Mouse (Mus musculus): ENCODE measurements around the gene Rrp9. TPM values are rescaled to one million over a fixed set of nuclear protein-coding genes. Genes with fewer than 3 reads are reported as not detected.

Gene Rrp9
- polyA plus RNA-seq (2014; fragmentation: Nextera tagmentation; extraction: Ambion mirVana): 43.2 and 48.6 TPM in 2 replicates

- H3K36me3 ChIP-seq (replicated peaks; ENCODE audit: control insufficient read depth, insufficient read depth, low read depth, low read length): no peaks in the 10 kb centered on the region
- H3K4me3 ChIP-seq (ENCODE audit: low read depth, low read length): no peak within 1 kb of the TSS; the same call in 1 of the 2 replicates
- H3K9me3 ChIP-seq (replicated peaks; ENCODE audit: control insufficient read depth, low read length): no peaks in the 10 kb centered on the region
- H3K4me2 ChIP-seq (ENCODE audit: low read depth, low read length): peak within 1 kb of the TSS; percentile 27
- peak within 1 kb of the TSS; percentile 47 for H3K9ac ChIP-seq (replicated peaks; ENCODE audit: low read length)
- WGBS: 81% methylated on average over 10 of the region's 10 CpGs
- H3K27ac ChIP-seq (replicated peaks; ENCODE audit: low read depth, low read length): peak within 1 kb of the TSS; percentile 47
- DNase-seq (ENCODE audit: low spot score): no peak
- H3K4me1 ChIP-seq (ENCODE audit: control insufficient read depth, insufficient read depth, low read length): peaks cover 10% of the 10 kb centered on the region
- no peaks in the 10 kb centered on the region for H3K27me3 ChIP-seq (ENCODE audit: control insufficient read depth, insufficient read depth, low read length)
- ATAC-seq (replicated peaks; ENCODE audit: insufficient number of reproducible peaks, low FRiP score, low TSS enrichment, low read depth): no peak
Observed at GRCm38 (mm10) chr9:106475663-106476001, at the start of gene Rrp9. Gene Rrp9, plus strand, starts transcription at chr9:106475963.

- peaks cover 10% of the 10 kb centered on the region for H3K36me3 ChIP-seq (replicated peaks; ENCODE audit: control insufficient read depth, insufficient read depth, low read depth, low read length)
- peak overlapping the region; percentile 70 for H3K9ac ChIP-seq (replicated peaks; ENCODE audit: low read length)
- H3K4me1 ChIP-seq (ENCODE audit: control insufficient read depth, insufficient read depth, low read length): no peaks in the 10 kb centered on the region
- DNase-seq (ENCODE audit: low spot score) (no peak), ATAC-seq (replicated peaks; ENCODE audit: insufficient number of reproducible peaks, low FRiP score, low TSS enrichment, low read depth) (peak; percentile 69)
- H3K4me3 ChIP-seq (ENCODE audit: low read depth, low read length): peak overlapping the region; percentile 93
- H3K27ac ChIP-seq (replicated peaks; ENCODE audit: low read depth, low read length): peak overlapping the region; percentile 91
- peak overlapping the region; percentile 70 for H3K4me2 ChIP-seq (ENCODE audit: low read depth, low read length)
- no peaks in the 10 kb centered on the region for H3K27me3 ChIP-seq (ENCODE audit: control insufficient read depth, insufficient read depth, low read length)
- 25% methylated on average over 11 of the region's 11 CpGs for WGBS
- H3K9me3 ChIP-seq (replicated peaks; ENCODE audit: control insufficient read depth, low read length): no peaks in the 10 kb centered on the region
Observed at GRCm38 (mm10) chr9:106428719-106429220, 47.0 kb upstream of the Rrp9 start.

- Histone ChIP-seq H3K4me3 (ENCODE audit: low read depth, low read length) (peak within 1 kb of the TSS; percentile 93), H3K36me3 (replicated peaks; ENCODE audit: control insufficient read depth, insufficient read depth, low read depth, low read length) (peaks cover 10% of the 10 kb centered on the region), H3K9me3 (replicated peaks; ENCODE audit: control insufficient read depth, low read length) (no peaks in the 10 kb centered on the region), H3K4me2 (ENCODE audit: low read depth, low read length) (peak within 1 kb of the TSS; percentile 70), H3K27ac (replicated peaks; ENCODE audit: low read depth, low read length) (peak within 1 kb of the TSS; percentile 91), H3K9ac (replicated peaks; ENCODE audit: low read length) (peak within 1 kb of the TSS; percentile 93), H3K27me3 (ENCODE audit: control insufficient read depth, insufficient read depth, low read length) (no peaks in the 10 kb centered on the region), H3K4me1 (ENCODE audit: control insufficient read depth, insufficient read depth, low read length) (no peaks in the 10 kb centered on the region)
- peak; percentile 90 for ATAC-seq (replicated peaks; ENCODE audit: insufficient number of reproducible peaks, low FRiP score, low TSS enrichment, low read depth)
- DNase-seq (ENCODE audit: low spot score): peak; percentile 99
- under 1% methylated on average over 55 of the region's 55 CpGs for WGBS
Observed at GRCm38 (mm10) chr9:106429221-106430014, 46.3 kb upstream of the Rrp9 start, which contains the start of gene Rpl29. Gene Rpl29, plus strand, starts transcription at chr9:106429454.

- 0% methylated on average over 4 of the region's 4 CpGs for WGBS
- no peak for ATAC-seq (replicated peaks; ENCODE audit: insufficient number of reproducible peaks, low FRiP score, low TSS enrichment, low read depth)
- peak overlapping the region; percentile 57 for H3K4me2 ChIP-seq (ENCODE audit: low read depth, low read length)
- peak overlapping the region; percentile 91 for H3K27ac ChIP-seq (replicated peaks; ENCODE audit: low read depth, low read length)
- H3K9me3 ChIP-seq (replicated peaks; ENCODE audit: control insufficient read depth, low read length): no peaks in the 10 kb centered on the region
- peak overlapping the region; percentile 93 for H3K9ac ChIP-seq (replicated peaks; ENCODE audit: low read length)
- no peak for DNase-seq (ENCODE audit: low spot score)
- H3K36me3 ChIP-seq (replicated peaks; ENCODE audit: control insufficient read depth, insufficient read depth, low read depth, low read length): peaks cover 10% of the 10 kb centered on the region
- peak overlapping the region; percentile 93 for H3K4me3 ChIP-seq (ENCODE audit: low read depth, low read length)
- no peaks in the 10 kb centered on the region for H3K4me1 ChIP-seq (ENCODE audit: control insufficient read depth, insufficient read depth, low read length)
- H3K27me3 ChIP-seq (ENCODE audit: control insufficient read depth, insufficient read depth, low read length): no peaks in the 10 kb centered on the region
Observed at GRCm38 (mm10) chr9:106430015-106430264, 45.8 kb upstream of the Rrp9 start.

GRCm38 (mm10) chr9:106433389-106433788 is 42.4 kb upstream of the Rrp9 start:
- no peak overlapping the region for H3K4me2 ChIP-seq (ENCODE audit: low read depth, low read length)
- H3K9me3 ChIP-seq (replicated peaks; ENCODE audit: control insufficient read depth, low read length): no peaks in the 10 kb centered on the region
- H3K27ac ChIP-seq (replicated peaks; ENCODE audit: low read depth, low read length): no peak overlapping the region
- H3K4me3 ChIP-seq (ENCODE audit: low read depth, low read length): no peak overlapping the region
- ATAC-seq (replicated peaks; ENCODE audit: insufficient number of reproducible peaks, low FRiP score, low TSS enrichment, low read depth) (no peak), DNase-seq (ENCODE audit: low spot score) (no peak)
- H3K9ac ChIP-seq (replicated peaks; ENCODE audit: low read length): no peak overlapping the region
- H3K4me1 ChIP-seq (ENCODE audit: control insufficient read depth, insufficient read depth, low read length): no peaks in the 10 kb centered on the region
- 73% methylated on average over 7 of the region's 7 CpGs for WGBS
- H3K27me3 ChIP-seq (ENCODE audit: control insufficient read depth, insufficient read depth, low read length): no peaks in the 10 kb centered on the region
- H3K36me3 ChIP-seq (replicated peaks; ENCODE audit: control insufficient read depth, insufficient read depth, low read depth, low read length): peaks cover 10% of the 10 kb centered on the region

GRCm38 (mm10) chr9:106436566-106436965 is 39.2 kb upstream of the Rrp9 start:
- Histone ChIP-seq H3K9ac (replicated peaks; ENCODE audit: low read length) (no peak overlapping the region), H3K4me3 (ENCODE audit: low read depth, low read length) (no peak overlapping the region), H3K4me1 (ENCODE audit: control insufficient read depth, insufficient read depth, low read length) (peaks cover 4% of the 10 kb centered on the region; the same call in 1 of the 2 replicates), H3K27ac (replicated peaks; ENCODE audit: low read depth, low read length) (no peak overlapping the region), H3K27me3 (ENCODE audit: control insufficient read depth, insufficient read depth, low read length) (no peaks in the 10 kb centered on the region), H3K9me3 (replicated peaks; ENCODE audit: control insufficient read depth, low read length) (no peaks in the 10 kb centered on the region), H3K4me2 (ENCODE audit: low read depth, low read length) (no peak overlapping the region), H3K36me3 (replicated peaks; ENCODE audit: control insufficient read depth, insufficient read depth, low read depth, low read length) (peaks cover 10% of the 10 kb centered on the region)
- DNase-seq (ENCODE audit: low spot score) (no peak), ATAC-seq (replicated peaks; ENCODE audit: insufficient number of reproducible peaks, low FRiP score, low TSS enrichment, low read depth) (no peak)
- WGBS: 85% methylated on average over 9 of the region's 9 CpGs

- no peak for ATAC-seq (replicated peaks; ENCODE audit: insufficient number of reproducible peaks, low FRiP score, low TSS enrichment, low read depth)
- no peaks in the 10 kb centered on the region for H3K9me3 ChIP-seq (replicated peaks; ENCODE audit: control insufficient read depth, low read length)
- H3K27me3 ChIP-seq (ENCODE audit: control insufficient read depth, insufficient read depth, low read length): no peaks in the 10 kb centered on the region
- H3K9ac ChIP-seq (replicated peaks; ENCODE audit: low read length): no peak overlapping the region
- no peak overlapping the region for H3K4me3 ChIP-seq (ENCODE audit: low read depth, low read length)
- peaks cover 7% of the 10 kb centered on the region for H3K4me1 ChIP-seq (ENCODE audit: control insufficient read depth, insufficient read depth, low read length)
- 77% methylated on average over 5 of the region's 5 CpGs for WGBS
- H3K36me3 ChIP-seq (replicated peaks; ENCODE audit: control insufficient read depth, insufficient read depth, low read depth, low read length): no peaks in the 10 kb centered on the region
- no peak overlapping the region for H3K27ac ChIP-seq (replicated peaks; ENCODE audit: low read depth, low read length)
- no peak for DNase-seq (ENCODE audit: low spot score)
- no peak overlapping the region for H3K4me2 ChIP-seq (ENCODE audit: low read depth, low read length)
Observed at GRCm38 (mm10) chr9:106442680-106443079, 33.1 kb upstream of the Rrp9 start.

GRCm38 (mm10) chr9:106444836-106445235 is 30.9 kb upstream of the Rrp9 start:
- Histone ChIP-seq H3K9me3 (replicated peaks; ENCODE audit: control insufficient read depth, low read length) (no peaks in the 10 kb centered on the region), H3K4me1 (ENCODE audit: control insufficient read depth, insufficient read depth, low read length) (peaks cover 9% of the 10 kb centered on the region), H3K27ac (replicated peaks; ENCODE audit: low read depth, low read length) (no peak overlapping the region), H3K4me2 (ENCODE audit: low read depth, low read length) (no peak overlapping the region), H3K36me3 (replicated peaks; ENCODE audit: control insufficient read depth, insufficient read depth, low read depth, low read length) (no peaks in the 10 kb centered on the region), H3K27me3 (ENCODE audit: control insufficient read depth, insufficient read depth, low read length) (no peaks in the 10 kb centered on the region), H3K4me3 (ENCODE audit: low read depth, low read length) (no peak overlapping the region), H3K9ac (replicated peaks; ENCODE audit: low read length) (no peak overlapping the region)
- WGBS: 63% methylated on average over 4 of the region's 4 CpGs
- DNase-seq (ENCODE audit: low spot score) (no peak), ATAC-seq (replicated peaks; ENCODE audit: insufficient number of reproducible peaks, low FRiP score, low TSS enrichment, low read depth) (no peak)
